Mouse (Mus musculus) midbrain, postnatal 0 days (tissue): ENCODE results near the gene Cad. TPM values are rescaled to one million over a fixed set of nuclear protein-coding genes. Genes with fewer than 3 reads are reported as not detected.

Experiments used
- ATAC-seq: fragments of 200-750 bp; cut with Nextera tagmentation; 2 replicates; pipeline ENCODE4 v1.8.0; 2017; ENCODE audit warnings: moderate number of reproducible peaks, mild to moderate bottlenecking, moderate TSS enrichment, moderate library complexity; ENCODE audit not compliant: low FRiP score
- DNase-seq: peaks from one replicate; pipeline ENCODE4 v3.0.0-alpha.2; 2015; ENCODE audit warnings: low spot score
- H3K27ac ChIP-seq: fragments of 300-500 bp; sonication (generic); 2 replicates; pipeline ENCODE4 v1.5.1; 2014; ENCODE audit warnings: low read depth, mild to moderate bottlenecking, low read length, mixed read lengths
- H3K27me3 ChIP-seq: fragments of 300-500 bp; sonication (generic); 2 replicates; pipeline ENCODE4 v1.6.1; 2014; ENCODE audit warnings: low read length, control low read depth, mixed read lengths; ENCODE audit not compliant: insufficient read depth
- H3K36me3 ChIP-seq: fragments of 300-500 bp; sonication (generic); 2 replicates; pipeline ENCODE4 v1.6.1; 2014; ENCODE audit warnings: low read length, control low read depth, mixed read lengths; ENCODE audit not compliant: insufficient read depth
- H3K4me1 ChIP-seq: fragments of 300-500 bp; sonication (generic); 2 replicates; pipeline ENCODE4 v1.6.1; 2014; ENCODE audit warnings: mild to moderate bottlenecking, control low read depth, antibody characterized with exemption, low read length, mixed read lengths; ENCODE audit not compliant: insufficient read depth
- H3K4me2 ChIP-seq: fragments of 300-500 bp; sonication (generic); 2 replicates; pipeline ENCODE4 v1.6.1; 2014; ENCODE audit warnings: low read depth, mild to moderate bottlenecking, low read length, mixed read lengths; ENCODE audit not compliant: poor library complexity, severe bottlenecking
- H3K4me3 ChIP-seq: fragments of 300-500 bp; sonication (generic); 2 replicates; pipeline ENCODE4 v1.5.1; 2014; ENCODE audit warnings: low read depth, mild to moderate bottlenecking, low read length, moderate library complexity
- H3K9ac ChIP-seq: fragments of 300-500 bp; sonication (generic); replicated peaks from 2 replicates; pipeline ENCODE4 v1.6.1; 2014; ENCODE audit warnings: mild to moderate bottlenecking, low read length, moderate library complexity, mixed read lengths; ENCODE audit not compliant: poor library complexity, severe bottlenecking
- H3K9me3 ChIP-seq: fragments of 300-500 bp; sonication (generic); 2 replicates; pipeline ENCODE4 v1.6.1; 2016; ENCODE audit warnings: low read length, control low read depth
- CTCF ChIP-seq: IDR thresholded peaks from 2 replicates; pipeline ENCODE4 v1.5.1; 2016; ENCODE audit warnings: antibody characterized with exemption, mild to moderate bottlenecking
- WGBS: fragments of 180-500 bp; shearing (Covaris S2); extraction: QIAGEN DNeasy Blood & Tissue Kit; methylation state at CpG from one replicate; pipeline ENCODE4 v1.1.7; 2014; 5-methylcytosine and 5-hydroxymethylcytosine counted together
- polyA plus RNA-seq: library from polyadenylated mRNA; unstranded; fragments of >200 nt; fragmentation: Nextera tagmentation; extraction: Ambion mirVana; gene quantifications from 2 replicates; pipeline ENCODE4 v1.2.1, GENCODE M21; 2015
- total RNA-seq: library from RNA; depleted of rRNA; stranded (reverse); fragments of >200 nt; gene quantifications from 2 replicates; pipeline ENCODE4 v1.2.3, GENCODE M21; 2014; rRNA removed

Gene Cad
- total and polyA plus RNA-seq, 2 experiments from 2014 or later, result 7.8 to 39.5 TPM

DNA sequence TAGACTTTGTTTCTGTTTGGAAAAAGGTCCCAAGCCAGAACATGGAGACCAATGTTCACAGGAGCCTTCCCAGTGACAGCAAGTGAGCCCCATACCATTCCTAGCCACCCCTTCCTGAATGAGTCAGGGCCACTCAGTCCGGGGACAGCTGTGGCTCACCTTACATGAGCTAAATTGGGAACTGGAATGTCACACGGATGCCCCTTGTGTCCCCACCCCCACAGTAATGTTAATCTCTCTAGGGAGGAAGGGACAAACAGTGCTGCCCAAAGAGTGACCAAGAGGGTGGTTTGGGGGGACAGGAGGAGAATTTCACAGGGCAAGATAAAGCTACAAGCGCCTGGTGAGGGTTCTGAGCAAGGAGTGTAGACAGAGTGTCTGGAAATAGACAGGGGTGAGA lies 61.8 kb downstream of the Cad start, which contains the start of gene Trim54:
Gene Trim54 (plus strand): TSS at position 359 of the 400 bp plus-strand sequence.
- Histone ChIP-seq H3K27me3 (no peaks in the 10 kb centered on the region), H3K27ac (no peak within 1 kb of the TSS), H3K4me1 (no peaks in the 10 kb centered on the region), H3K36me3 (no peaks in the 10 kb centered on the region), H3K9ac (no peak within 1 kb of the TSS), H3K4me3 (no peak within 1 kb of the TSS), H3K4me2 (no peak within 1 kb of the TSS), H3K9me3 (no peaks in the 10 kb centered on the region)
- no peak for DNase-seq
- no peak for TF ChIP-seq CTCF
- ATAC-seq, result no peak
- WGBS, result 57% methylated on average over 3 of the region's 3 CpGs

- H3K4me3 ChIP-seq, result no peak overlapping the region
- ATAC-seq, result no peak
- DNase-seq, result no peak
- 35% methylated on average over 10 of the region's 10 CpGs for WGBS
- H3K9ac ChIP-seq, result no peak overlapping the region
- H3K9me3 ChIP-seq, result no peaks in the 10 kb centered on the region
- H3K4me1 ChIP-seq, result no peaks in the 10 kb centered on the region
- H3K27me3 ChIP-seq, result no peaks in the 10 kb centered on the region
- H3K4me2 ChIP-seq, result no peak overlapping the region
- H3K27ac ChIP-seq, result no peak overlapping the region
- H3K36me3 ChIP-seq, result no peaks in the 10 kb centered on the region
- no peak for TF ChIP-seq CTCF
These were observed 62.3 kb downstream of the Cad start for GRCm38 (mm10) chr5:31116912-31117311.

- Histone ChIP-seq H3K27me3 (no peaks in the 10 kb centered on the region), H3K4me1 (no peaks in the 10 kb centered on the region), H3K27ac (no peak overlapping the region), H3K4me3 (no peak overlapping the region), H3K9ac (no peak overlapping the region), H3K4me2 (no peak overlapping the region), H3K9me3 (no peaks in the 10 kb centered on the region), H3K36me3 (no peaks in the 10 kb centered on the region)
- TF ChIP-seq CTCF, result no peak
- DNase-seq (no peak), ATAC-seq (no peak)
- 83% methylated on average over 8 of the region's 8 CpGs for WGBS
These were observed 66.5 kb downstream of the Cad start for GRCm38 (mm10) chr5:31121111-31121510.

DNA sequence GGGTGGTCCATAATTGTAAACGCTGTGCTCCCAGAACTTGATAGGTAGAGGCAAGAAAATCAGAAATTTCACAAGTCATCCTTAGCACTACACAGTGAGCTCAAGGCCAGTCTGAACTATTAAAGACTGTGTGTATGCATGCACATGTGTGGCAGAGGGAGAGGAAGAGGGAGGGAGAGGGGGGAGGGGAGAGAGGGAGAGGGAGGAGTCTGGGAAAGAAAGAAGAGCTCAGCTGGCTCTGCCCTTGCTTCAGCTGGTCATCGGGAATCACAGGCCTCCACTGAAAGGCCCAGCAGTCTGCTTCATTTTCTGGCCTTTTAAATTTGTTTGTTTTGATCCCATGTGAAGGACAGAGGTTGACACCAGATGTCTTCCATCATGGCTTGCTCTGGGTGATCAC lies 68.9 kb downstream of the Cad start:
- Histone ChIP-seq H3K4me3 (no peak overlapping the region), H3K27me3 (no peaks in the 10 kb centered on the region)
- WGBS, result 30% methylated on average over 2 of the region's 2 CpGs

GRCm38 (mm10) chr5:31126050-31126449 lies 71.5 kb downstream of the Cad start:
- ATAC-seq (no peak), DNase-seq (no peak)
- Histone ChIP-seq H3K27me3 (no peaks in the 10 kb centered on the region), H3K9me3 (no peaks in the 10 kb centered on the region), H3K4me3 (no peak overlapping the region), H3K36me3 (no peaks in the 10 kb centered on the region), H3K4me1 (no peaks in the 10 kb centered on the region), H3K27ac (no peak overlapping the region), H3K9ac (no peak overlapping the region), H3K4me2 (no peak overlapping the region)
- no peak for TF ChIP-seq CTCF
- 42% methylated on average over 5 of the region's 5 CpGs for WGBS

More for the DNA sequence above, 68.9 kb downstream of the Cad start:
- no peaks in the 10 kb centered on the region for H3K9me3 ChIP-seq
- H3K4me2 ChIP-seq, result no peak overlapping the region
- H3K4me1 ChIP-seq, result no peaks in the 10 kb centered on the region
- TF ChIP-seq CTCF, result no peak
- ATAC-seq (no peak), DNase-seq (no peak)
- H3K36me3 ChIP-seq, result no peaks in the 10 kb centered on the region
- H3K9ac ChIP-seq, result no peak overlapping the region
- H3K27ac ChIP-seq, result no peak overlapping the region

Other genes starting within 250 kb of the Cad start
- 105 and 112 TPM in 2 replicates for gene Mapre3, start 240.1 kb upstream of the Cad start, total RNA-seq
- gene Mapre3, start 240.1 kb upstream of the Cad start, polyA plus RNA-seq, result 172 and 175 TPM in 2 replicates
- 77.5 and 78.3 TPM in 2 replicates for gene Tmem214, start 186.8 kb upstream of the Cad start, total RNA-seq
- 64.5 and 64.6 TPM in 2 replicates for gene Tmem214, start 186.8 kb upstream of the Cad start, polyA plus RNA-seq
- 50.7 and 73.4 TPM in 2 replicates for gene Agbl5, start 166.1 kb upstream of the Cad start, total RNA-seq
- 19.1 and 22.3 TPM in 2 replicates for gene Agbl5, start 166.1 kb upstream of the Cad start, polyA plus RNA-seq
- gene Ost4, start 147.0 kb upstream of the Cad start, total RNA-seq, result 123 and 126 TPM in 2 replicates
- gene Ost4, start 147.0 kb upstream of the Cad start, polyA plus RNA-seq, result 175 and 201 TPM in 2 replicates
- 7.4 and 11.8 TPM in 2 replicates for gene Emilin1, start 141.4 kb upstream of the Cad start, total RNA-seq
- 9.0 and 9.8 TPM in 2 replicates for gene Emilin1, start 141.4 kb upstream of the Cad start, polyA plus RNA-seq
- 1.4 and 12.3 TPM in 2 replicates for gene Khk, start 133.3 kb upstream of the Cad start, total RNA-seq
- gene Khk, start 133.3 kb upstream of the Cad start, polyA plus RNA-seq, result 14.3 and 17.6 TPM in 2 replicates
- 162 and 185 TPM in 2 replicates for gene Cgref1, start 109.2 kb upstream of the Cad start, total RNA-seq
- gene Cgref1, start 109.2 kb upstream of the Cad start, polyA plus RNA-seq, result 108 TPM in 2 replicates
- gene Preb, start 94.4 kb upstream of the Cad start, total RNA-seq, result 37.6 and 37.7 TPM in 2 replicates
- 89.6 and 101 TPM in 2 replicates for gene Preb, start 94.4 kb upstream of the Cad start, polyA plus RNA-seq
- 0.05 TPM in 1 of 2 replicates, not detected in the other for gene Tcf23, start 86.1 kb upstream of the Cad start, total RNA-seq
- 0.07 and 0.09 TPM in 2 replicates for gene Tcf23, start 86.1 kb upstream of the Cad start, polyA plus RNA-seq
- gene Atraid, start 6.5 kb upstream of the Cad start, total RNA-seq, result 138 and 155 TPM in 2 replicates
- gene Atraid, start 6.5 kb upstream of the Cad start, polyA plus RNA-seq, result 235 and 243 TPM in 2 replicates
- gene Slc5a6, start 5.9 kb upstream of the Cad start, total RNA-seq, result 43.8 and 44.9 TPM in 2 replicates
- gene Slc5a6, start 5.9 kb upstream of the Cad start, polyA plus RNA-seq, result 32.3 and 33.0 TPM in 2 replicates
- not detected in 2 replicates for gene Dnajc5g, start 51.5 kb downstream of the Cad start, total RNA-seq
- gene Dnajc5g, start 51.5 kb downstream of the Cad start, polyA plus RNA-seq, result not detected in 2 replicates
- gene Slc30a3, start 53.5 kb downstream of the Cad start, total RNA-seq, result 19.3 and 24.1 TPM in 2 replicates
- 14.0 and 20.6 TPM in 2 replicates for gene Slc30a3, start 53.5 kb downstream of the Cad start, polyA plus RNA-seq
- gene Trim54, start 61.9 kb downstream of the Cad start, total RNA-seq, result 0.33 TPM in 1 of 2 replicates, not detected in the other
- gene Trim54, start 61.9 kb downstream of the Cad start, polyA plus RNA-seq, result not detected in 2 replicates
- not detected in 2 replicates for gene Ucn, start 84.0 kb downstream of the Cad start, total RNA-seq
- gene Ucn, start 84.0 kb downstream of the Cad start, polyA plus RNA-seq, result not detected in 2 replicates
- 42.5 and 65.5 TPM in 2 replicates for gene Mpv17, start 99.5 kb downstream of the Cad start, total RNA-seq
- gene Mpv17, start 99.5 kb downstream of the Cad start, polyA plus RNA-seq, result 38.8 and 41.8 TPM in 2 replicates
- 3.1 and 4.3 TPM in 2 replicates for gene Gm29609, start 125.1 kb downstream of the Cad start, total RNA-seq
- gene Gm29609, start 125.1 kb downstream of the Cad start, polyA plus RNA-seq, result 1.9 and 2.2 TPM in 2 replicates
- 45.2 and 46.4 TPM in 2 replicates for gene Gtf3c2, start 125.4 kb downstream of the Cad start, total RNA-seq
- 46.1 and 49.0 TPM in 2 replicates for gene Gtf3c2, start 125.4 kb downstream of the Cad start, polyA plus RNA-seq
- gene Snx17, start 138.4 kb downstream of the Cad start, total RNA-seq, result 88.3 and 95.2 TPM in 2 replicates
- 103 and 104 TPM in 2 replicates for gene Snx17, start 138.4 kb downstream of the Cad start, polyA plus RNA-seq
- gene Eif2b4, start 138.7 kb downstream of the Cad start, total RNA-seq, result 29.7 and 34.0 TPM in 2 replicates
- 84.3 and 93.4 TPM in 2 replicates for gene Eif2b4, start 138.7 kb downstream of the Cad start, polyA plus RNA-seq
- 6.4 and 10.9 TPM in 2 replicates for gene Zfp513, start 147.5 kb downstream of the Cad start, total RNA-seq
- 11.1 and 13.0 TPM in 2 replicates for gene Zfp513, start 147.5 kb downstream of the Cad start, polyA plus RNA-seq
- 87.0 and 95.6 TPM in 2 replicates for gene Ppm1g, start 165.9 kb downstream of the Cad start, total RNA-seq
- 170 and 183 TPM in 2 replicates for gene Ppm1g, start 165.9 kb downstream of the Cad start, polyA plus RNA-seq
- gene Nrbp1, start 186.1 kb downstream of the Cad start, total RNA-seq, result 120 and 126 TPM in 2 replicates
- gene Nrbp1, start 186.1 kb downstream of the Cad start, polyA plus RNA-seq, result 138 and 149 TPM in 2 replicates
- not detected in 2 replicates for gene Gm9970, start 186.5 kb downstream of the Cad start, total RNA-seq
- gene Gm9970, start 186.5 kb downstream of the Cad start, polyA plus RNA-seq, result 0.34 and 0.93 TPM in 2 replicates
- 1.2 and 2.5 TPM in 2 replicates for gene Krtcap3, start 196.9 kb downstream of the Cad start, total RNA-seq
- 1.5 and 3.4 TPM in 2 replicates for gene Krtcap3, start 196.9 kb downstream of the Cad start, polyA plus RNA-seq
- gene Ift172, start 236.3 kb downstream of the Cad start, total RNA-seq, result 28.2 and 45.8 TPM in 2 replicates
- gene Ift172, start 236.3 kb downstream of the Cad start, polyA plus RNA-seq, result 16.5 and 17.7 TPM in 2 replicates
- 155 and 188 TPM in 2 replicates for gene Fndc4, start 241.3 kb downstream of the Cad start, total RNA-seq
- 103 and 118 TPM in 2 replicates for gene Fndc4, start 241.3 kb downstream of the Cad start, polyA plus RNA-seq
- 0.42 and 1.2 TPM in 2 replicates for gene Gckr, start 242.7 kb downstream of the Cad start, total RNA-seq
- 0.85 and 1.0 TPM in 2 replicates for gene Gckr, start 242.7 kb downstream of the Cad start, polyA plus RNA-seq